Mouse (Mus musculus) erythroblast, embryonic 14.5 days (primary cell): ENCODE data around the gene Uhrf1bp1l.

Experiments used
- GATA1 ChIP-seq: IDR thresholded peaks from 2 replicates; pipeline ENCODE4 v1.6.1; 2012; ENCODE audit warnings: low read length, inconsistent platforms, mixed read lengths
- TAL1 ChIP-seq: IDR thresholded peaks from 3 replicates; pipeline ENCODE4 v1.6.1; 2012; ENCODE audit warnings: low read length, inconsistent platforms, mixed read lengths

DNA sequence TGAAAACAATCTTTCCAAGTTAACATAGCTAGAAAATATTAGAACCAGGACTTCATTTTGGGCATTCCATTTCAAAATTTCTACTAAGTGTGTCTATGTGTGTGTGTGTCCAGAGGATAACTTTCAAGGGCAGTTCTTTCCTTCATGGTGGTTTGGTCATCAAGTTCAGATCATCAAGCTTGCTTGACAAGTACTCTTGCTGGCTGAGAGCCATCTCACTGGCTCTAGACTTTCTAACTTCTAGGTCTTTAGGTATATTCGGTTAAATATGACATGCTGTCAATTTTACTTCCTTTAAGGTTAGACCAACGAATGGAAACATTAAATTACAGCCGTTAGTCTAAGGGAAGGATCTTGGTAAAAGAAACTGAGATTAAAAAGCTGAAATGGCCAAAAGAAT, 450 bp upstream of the Uhrf1bp1l start:
- no peak for TF ChIP-seq TAL1
- no peak for TF ChIP-seq GATA1
